Mouse (Mus musculus) heart, adult 2 months (tissue): ENCODE measurements at regions not wholly inside any gene's neighbourhood (a gene's known extent, or its start where the extent isn't known, plus 50 kb on each side); places are given as distances from the start of the nearest gene placed in this dataset.

Source experiments
- DNase-seq, 2 experiments: peaks; one replicate each; pipeline ENCODE4 v3.0.0; 2021
- H3K27ac ChIP-seq: fragments of 200-600 bp; 2 replicates; pipeline ENCODE4 v1.8.1; 2022
- H3K27me3 ChIP-seq: fragments of 200-500 bp; 2 replicates; pipeline ENCODE4 v1.6.1; 2012; ENCODE audit warnings: mild to moderate bottlenecking, low read length, inconsistent platforms, mixed read lengths; ENCODE audit not compliant: control insufficient read depth, insufficient read depth
- H3K36me3 ChIP-seq: fragments of 200-500 bp; 2 replicates; pipeline ENCODE4 v1.6.1; 2012; ENCODE audit warnings: low read length, inconsistent platforms; ENCODE audit not compliant: control insufficient read depth, insufficient read depth
- H3K4me1 ChIP-seq: fragments of 200-500 bp; 2 replicates; pipeline ENCODE4 v1.6.1; 2011; ENCODE audit warnings: low read length; ENCODE audit not compliant: control insufficient read depth, insufficient read depth
- H3K4me3 ChIP-seq: fragments of 200-600 bp; 2 replicates; pipeline ENCODE4 v1.8.1; 2022
- H3K79me2 ChIP-seq: fragments of 200-500 bp; replicated peaks from 2 replicates; pipeline ENCODE4 v1.6.1; 2012; ENCODE audit warnings: mild to moderate bottlenecking, inconsistent platforms, low read length, moderate library complexity, mixed read lengths; ENCODE audit not compliant: control insufficient read depth, insufficient read depth
- H3K9ac ChIP-seq: fragments of 200-500 bp; 2 replicates; pipeline ENCODE4 v1.6.1; 2012; ENCODE audit warnings: low read depth, mild to moderate bottlenecking, control low read depth, inconsistent platforms, low read length, mixed read lengths
- CTCF ChIP-seq: fragments of 200-600 bp; IDR thresholded peaks from 2 replicates; pipeline ENCODE4 v1.8.1; 2022; ENCODE audit warnings: antibody characterized with exemption, mild to moderate bottlenecking, moderate library complexity
- EP300 ChIP-seq: fragments of 200-500 bp; IDR thresholded peaks from 2 replicates; pipeline ENCODE4 v1.6.1; 2011; ENCODE audit warnings: low read depth, low read length, control low read depth; ENCODE audit not compliant: insufficient read depth
- POLR2A ChIP-seq: fragments of 200-500 bp; IDR thresholded peaks from 2 replicates; pipeline ENCODE4 v1.6.1; 2011; ENCODE audit warnings: mild to moderate bottlenecking, low read depth, low read length, control low read depth; ENCODE audit not compliant: insufficient read depth
- WGBS: fragments of 180-500 bp; shearing (Covaris S2); methylation state at CpG from one replicate; pipeline ENCODE4 v1.1.7; 2018; 5-methylcytosine and 5-hydroxymethylcytosine counted together
- intact Hi-C: fragments of 180-260 bp; cut with DNase I; formaldehyde crosslinking; loops from one replicate; pipeline ENCODE4 v1.15.1; 2025

GRCm38 (mm10) chrX:76795304-76795703 lies 192.6 kb upstream of the Cldn34d start:
- H3K4me1 ChIP-seq = no peaks in the 10 kb centered on the region
- no peak overlapping the region for H3K27ac ChIP-seq
- no peak overlapping the region for H3K9ac ChIP-seq
- no peak overlapping the region for H3K4me3 ChIP-seq
- H3K27me3 ChIP-seq = no peaks in the 10 kb centered on the region
- 56% methylated on average over 1 of the region's 1 CpGs for WGBS
- DNase-seq = no peak
- no peak for TF ChIP-seq CTCF
- no peaks in the 10 kb centered on the region for H3K79me2 ChIP-seq
- intact Hi-C loops = no loop called here
- no peaks in the 10 kb centered on the region for H3K36me3 ChIP-seq

- Histone ChIP-seq H3K4me3 (no peak overlapping the region), H3K27me3 (no peaks in the 10 kb centered on the region), H3K4me1 (no peaks in the 10 kb centered on the region), H3K79me2 (no peaks in the 10 kb centered on the region), H3K27ac (no peak overlapping the region), H3K36me3 (no peaks in the 10 kb centered on the region), H3K9ac (no peak overlapping the region)
- no peak for DNase-seq
- TF ChIP-seq CTCF (peak; percentile 18; the same call in 1 of the 2 replicates), EP300 (no peak), POLR2A (no peak)
- intact Hi-C loops = loop anchor here (2.0 kb wide), 1 partner anchor 930 kb away; no protein-coding TSS in a partner anchor
Measured at GRCm38 (mm10) chrX:76790613-76791012, 187.9 kb upstream of the Cldn34d start.

- intact Hi-C loops = no loop called here
- DNase-seq = no peak
- Histone ChIP-seq H3K4me3 (no peak overlapping the region), H3K79me2 (no peaks in the 10 kb centered on the region), H3K27ac (no peak overlapping the region), H3K27me3 (no peaks in the 10 kb centered on the region), H3K4me1 (no peaks in the 10 kb centered on the region), H3K36me3 (no peaks in the 10 kb centered on the region), H3K9ac (no peak overlapping the region)
- TF ChIP-seq CTCF (no peak), EP300 (no peak)
Measured at GRCm38 (mm10) chrX:76780044-76780443, 177.3 kb upstream of the Cldn34d start.
